Mouse (Mus musculus) left cerebral cortex, adult 18-20 months (tissue): ENCODE measurements around the gene Kcnk1. TPM values are rescaled to one million over a fixed set of nuclear protein-coding genes. Genes with fewer than 3 reads are reported as not detected.

ENCODE experiments used
- DNase-seq, 2 experiments: peaks; one replicate each; pipeline ENCODE4 v3.0.0; 2021 to 2022; ENCODE audit warnings: low spot score in 2 of 2, mixed read lengths in 1 of 2
- long read RNA-seq, 2 experiments: library from polyadenylated mRNA; stranded (forward); transcript quantifications; one replicate each; pipeline ENCODE4 v2.0.0; 2021
- total RNA-seq, 2 experiments: library from RNA; stranded (reverse); gene quantifications; 2 replicates each; pipeline ENCODE4 v1.2.3; 2021

Kcnk1 gene
- total RNA-seq, result 10 to 100 TPM; 86.5 to 87.8 TPM
- long read RNA-seq, experiment 1, transcript Kcnk1-201 (3 exons, 2,235 nt), result major isoform, 209 of 227 reads
- long read RNA-seq, experiment 1, partial matches to known transcripts, result 4 of 227 reads
- long read RNA-seq, experiment 1, other reads (novel, unspliced or antisense), result 11 of 227 reads
- long read RNA-seq, experiment 2, transcript Kcnk1-201 (3 exons, 2,235 nt), result major isoform, 163 of 178 reads
- long read RNA-seq, experiment 2, partial matches to known transcripts, result 3 of 178 reads
- long read RNA-seq, experiment 2, other reads (novel, unspliced or antisense), result 10 of 178 reads

- DNase-seq, result peak; percentile 76 to 87
Observed at GRCm38 (mm10) chr8:125995101-125995986, at the start of gene Kcnk1. Gene Kcnk1, plus strand, starts transcription at chr8:125995170.

GRCm38 (mm10) chr8:125948696-125949308 lies 46.2 kb upstream of the Kcnk1 start:
- DNase-seq, result no peak

GRCm38 (mm10) chr8:125950007-125950940 lies 44.7 kb upstream of the Kcnk1 start:
- peak; percentile 85 to 88 for DNase-seq

- peak; percentile 67 to 73 for DNase-seq
Observed at GRCm38 (mm10) chr8:125955671-125956070, 39.3 kb upstream of the Kcnk1 start.

- no peak for DNase-seq
Observed at GRCm38 (mm10) chr8:125956796-125957195, 38.2 kb upstream of the Kcnk1 start.

- DNase-seq, result no peak
Observed at GRCm38 (mm10) chr8:125957226-125957993, 37.6 kb upstream of the Kcnk1 start.

GRCm38 (mm10) chr8:125957994-125958368 lies 37.0 kb upstream of the Kcnk1 start:
- DNase-seq, result no peak

- DNase-seq, result peak; percentile 79 to 87
Observed at GRCm38 (mm10) chr8:125959363-125959771, 35.6 kb upstream of the Kcnk1 start.

GRCm38 (mm10) chr8:125960037-125960436 lies 34.9 kb upstream of the Kcnk1 start:
- peak; percentile 30 to 31 for DNase-seq

- DNase-seq, result no peak
Observed at GRCm38 (mm10) chr8:125961790-125962189, 33.2 kb upstream of the Kcnk1 start.

- DNase-seq, result no peak
Observed at GRCm38 (mm10) chr8:125963807-125964211, 31.2 kb upstream of the Kcnk1 start.

GRCm38 (mm10) chr8:125971336-125971735 lies 23.6 kb upstream of the Kcnk1 start:
- DNase-seq, result peak; percentile 78 to 85

GRCm38 (mm10) chr8:125975981-125976380 lies 19.0 kb upstream of the Kcnk1 start:
- DNase-seq, result no peak

- DNase-seq, result no peak
Observed at GRCm38 (mm10) chr8:125980826-125981225, 14.1 kb upstream of the Kcnk1 start.

GRCm38 (mm10) chr8:125983515-125983914 lies 11.5 kb upstream of the Kcnk1 start:
- DNase-seq, result no peak

GRCm38 (mm10) chr8:125984140-125984539 lies 10.8 kb upstream of the Kcnk1 start:
- DNase-seq, result no peak

GRCm38 (mm10) chr8:125985364-125985763 lies 9.6 kb upstream of the Kcnk1 start:
- DNase-seq, result no peak

- DNase-seq, result no peak
Observed at GRCm38 (mm10) chr8:125986999-125987589, 7.9 kb upstream of the Kcnk1 start.

- DNase-seq, result no peak
Observed at GRCm38 (mm10) chr8:125987996-125988395, 7.0 kb upstream of the Kcnk1 start.
